Mouse (Mus musculus): ENCODE data around the gene Spem1.

Spem1 gene

GRCm38 (mm10) chr11:69800392-69801197, 21.4 kb downstream of the Spem1 start:
- DNase-seq (ENCODE audit: low read depth, low spot score), result peak; percentile 82

GRCm38 (mm10) chr11:69800138-69800391, 21.9 kb downstream of the Spem1 start:
- DNase-seq (ENCODE audit: low read depth, low spot score), result no peak

GRCm38 (mm10) chr11:69799394-69800137, 22.4 kb downstream of the Spem1 start:
- DNase-seq (ENCODE audit: low read depth, low spot score), result no peak

GRCm38 (mm10) chr11:69797924-69798323, 24.1 kb downstream of the Spem1 start:
- no peak for DNase-seq (ENCODE audit: low read depth, low spot score)

GRCm38 (mm10) chr11:69795983-69796435, 26.0 kb downstream of the Spem1 start:
- no peak for DNase-seq (ENCODE audit: low read depth, low spot score)

- peak; percentile 90 for DNase-seq (ENCODE audit: low read depth, low spot score)
These were observed 26.6 kb downstream of the Spem1 start, which contains the start of gene Chrnb1 for GRCm38 (mm10) chr11:69795168-69795982. Gene Chrnb1 (minus strand): TSS chr11:69795943.

GRCm38 (mm10) chr11:69793429-69793828, 28.6 kb downstream of the Spem1 start:
- DNase-seq (ENCODE audit: low read depth, low spot score), result no peak

GRCm38 (mm10) chr11:69791420-69791819, 30.6 kb downstream of the Spem1 start:
- DNase-seq (ENCODE audit: low read depth, low spot score), result no peak

GRCm38 (mm10) chr11:69789431-69789830, 32.5 kb downstream of the Spem1 start:
- no peak for DNase-seq (ENCODE audit: low read depth, low spot score)

- no peak for DNase-seq (ENCODE audit: low read depth, low spot score)
These were observed 34.7 kb downstream of the Spem1 start for GRCm38 (mm10) chr11:69787306-69787705.

- DNase-seq (ENCODE audit: low read depth, low spot score), result no peak
These were observed 37.1 kb downstream of the Spem1 start for GRCm38 (mm10) chr11:69784793-69785272.

- DNase-seq (ENCODE audit: low read depth, low spot score), result no peak
These were observed 40.2 kb downstream of the Spem1 start for GRCm38 (mm10) chr11:69781828-69782227.

- no peak for DNase-seq (ENCODE audit: low read depth, low spot score)
These were observed 43.0 kb downstream of the Spem1 start for GRCm38 (mm10) chr11:69778985-69779384.

GRCm38 (mm10) chr11:69778258-69778982, 43.6 kb downstream of the Spem1 start:
- DNase-seq (ENCODE audit: low read depth, low spot score), result no peak

GRCm38 (mm10) chr11:69777504-69778257, 44.3 kb downstream of the Spem1 start:
- no peak for DNase-seq (ENCODE audit: low read depth, low spot score)

GRCm38 (mm10) chr11:69776488-69776887, 45.5 kb downstream of the Spem1 start:
- no peak for DNase-seq (ENCODE audit: low read depth, low spot score)

GRCm38 (mm10) chr11:69775716-69776115, 46.3 kb downstream of the Spem1 start:
- DNase-seq (ENCODE audit: low read depth, low spot score), result no peak

- DNase-seq (ENCODE audit: low read depth, low spot score), result no peak
These were observed 47.0 kb downstream of the Spem1 start for GRCm38 (mm10) chr11:69774961-69775360.
